ENCODE assay signal across 16 mouse cellular contexts in the genomic region with DNA sequence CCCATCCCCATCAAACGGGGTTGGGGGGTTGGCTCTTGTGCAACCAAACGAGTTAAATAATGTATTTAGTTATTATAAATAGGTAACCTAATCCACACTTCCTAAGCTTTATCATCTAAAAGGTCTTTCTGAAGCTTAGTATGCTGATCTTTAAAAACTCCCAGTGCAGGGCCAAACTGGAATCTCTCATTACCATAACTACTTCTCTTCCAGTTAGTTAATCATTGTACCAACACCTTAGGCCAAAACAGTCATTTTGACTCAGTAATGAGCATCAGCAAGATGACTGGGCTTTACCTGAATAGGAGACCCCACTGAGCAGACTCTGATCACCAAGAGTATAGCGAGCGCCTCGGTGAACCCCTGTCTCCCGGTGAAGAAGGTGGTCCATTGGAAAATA. TPM values are rescaled to one million over a fixed set of nuclear protein-coding genes. Genes with fewer than 3 reads are reported as not detected.
DNase-seq lines count a peak whose midpoint lies in the region; ATAC-seq and TF ChIP-seq lines count a peak whose summit lies in the region.
"Had no signal": no experiment of that assay in that cellular context is flagged by ENCODE, and none has a peak within 500 bp of the region (broad histone marks: within the 10 kb centered on the region; RNA-seq: fewer than 3 reads in every experiment).

No protein-coding gene starts in this region.

- TF ChIP-seq CTCF in lung, embryonic 14.5 days (IDR thresholded peaks at IDR 0.05; ENCODE audit: low read depth): no peak
- TF ChIP-seq CTCF in forebrain, postnatal 0 days (IDR thresholded peaks at IDR 0.05; ENCODE audit: low read depth): no peak

- DNase-seq in heart, postnatal 25 days (ENCODE audit: low spot score): no peak
- no peak for DNase-seq in lung, embryonic 14.5 days
- no peak for DNase-seq in lung, postnatal 36 days
- DNase-seq in forebrain, postnatal 0 days: no peak
- DNase-seq: cerebellum, adult 11 months; cerebellum, postnatal 36 days; spleen, adult 18-20 months had no signal

- ATAC-seq in heart, embryonic 14.5 days (ENCODE audit: insufficient number of reproducible peaks, insufficient read depth, low FRiP score, low read depth): no peak
- no peak for ATAC-seq in lung, embryonic 14.5 days (ENCODE audit: insufficient read depth)
- ATAC-seq in embryonic facial prominence, embryonic 15.5 days (ENCODE audit: insufficient number of reproducible peaks, low FRiP score, low TSS enrichment, low read depth): no peak
- ATAC-seq in stomach, embryonic 16.5 days (ENCODE audit: insufficient read depth, low FRiP score): no peak
- no peak for ATAC-seq in forebrain, postnatal 0 days

- peak overlapping the region; percentile 47; the same call in 1 of the 2 replicates for H3K9ac ChIP-seq in heart, embryonic 14.5 days (ENCODE audit: low read length)
- no peak overlapping the region for H3K9ac ChIP-seq in lung, embryonic 14.5 days
- no peak overlapping the region for H3K9ac ChIP-seq in embryonic facial prominence, embryonic 15.5 days
- H3K9ac ChIP-seq in stomach, embryonic 16.5 days (ENCODE audit: low read length): no peak overlapping the region
- H3K9ac ChIP-seq in forebrain, postnatal 0 days: no peak overlapping the region
- H3K9ac ChIP-seq: embryonic facial prominence, embryonic 12.5 days; forebrain, embryonic 12.5 days; liver, embryonic 14.5 days; neural tube, embryonic 15.5 days had no signal

- intact Hi-C loops in heart, postnatal 25 days (cut with DNase I): no loop called here

- H3K4me2 ChIP-seq in heart, embryonic 14.5 days (ENCODE audit: low read length): peak overlapping the region; percentile 66
- H3K4me2 ChIP-seq in lung, embryonic 14.5 days: peak overlapping the region; percentile 55
- peak overlapping the region; percentile 45; the same call in 1 of the 2 replicates for H3K4me2 ChIP-seq in embryonic facial prominence, embryonic 15.5 days (replicated peaks)
- H3K4me2 ChIP-seq in stomach, embryonic 16.5 days (ENCODE audit: low read depth, low read length): peak overlapping the region; percentile 52
- H3K4me2 ChIP-seq in forebrain, postnatal 0 days (ENCODE audit: low read depth): no peak overlapping the region
- H3K4me2 ChIP-seq: forebrain, embryonic 12.5 days; neural tube, embryonic 15.5 days had no signal

- no peaks in the 10 kb centered on the region for H3K36me3 ChIP-seq in heart, embryonic 14.5 days (ENCODE audit: control insufficient read depth, insufficient read depth, low read length)
- H3K36me3 ChIP-seq in lung, embryonic 14.5 days (ENCODE audit: insufficient read depth): no peaks in the 10 kb centered on the region
- H3K36me3 ChIP-seq in embryonic facial prominence, embryonic 15.5 days: no peaks in the 10 kb centered on the region
- H3K36me3 ChIP-seq in stomach, embryonic 16.5 days (ENCODE audit: control insufficient read depth, insufficient read depth, low read length): no peaks in the 10 kb centered on the region
- no peaks in the 10 kb centered on the region for H3K36me3 ChIP-seq in forebrain, postnatal 0 days (ENCODE audit: insufficient read depth)
- H3K36me3 ChIP-seq: embryonic facial prominence, embryonic 12.5 days; forebrain, embryonic 12.5 days; limb, embryonic 10.5 days; neural tube, embryonic 15.5 days had no signal

- peaks cover 14 to 20% of the 10 kb centered on the region in 2 experiments for H3K4me1 ChIP-seq in heart, embryonic 14.5 days (ENCODE audit: control insufficient read depth in 2 of 2, insufficient read depth in 2 of 2, low read length in 2 of 2)
- no peaks in the 10 kb centered on the region for H3K4me1 ChIP-seq in lung, embryonic 14.5 days (ENCODE audit: insufficient read depth)
- peaks cover 19% of the 10 kb centered on the region for H3K4me1 ChIP-seq in embryonic facial prominence, embryonic 15.5 days
- H3K4me1 ChIP-seq in stomach, embryonic 16.5 days (ENCODE audit: control insufficient read depth, insufficient read depth, low read length): peaks cover 13% of the 10 kb centered on the region
- H3K4me1 ChIP-seq in forebrain, postnatal 0 days (ENCODE audit: insufficient read depth): 0 out of 2 replicates have a peak, but pooled peaks cover 4% of the 10 kb centered on the region

- WGBS in heart, embryonic 14.5 days: 84% methylated on average over 6 of the region's 6 CpGs
- 73% methylated on average over 6 of the region's 6 CpGs for WGBS in lung, embryonic 14.5 days
- WGBS in embryonic facial prominence, embryonic 15.5 days: 75% methylated on average over 6 of the region's 6 CpGs
- 72% methylated on average over 6 of the region's 6 CpGs for WGBS in stomach, embryonic 16.5 days
- 84% methylated on average over 6 of the region's 6 CpGs for WGBS in forebrain, postnatal 0 days

- no peaks in the 10 kb centered on the region for H3K27me3 ChIP-seq in heart, embryonic 14.5 days (ENCODE audit: control insufficient read depth, insufficient read depth, low read length)
- no peaks in the 10 kb centered on the region for H3K27me3 ChIP-seq in lung, embryonic 14.5 days (ENCODE audit: insufficient read depth, low read length)
- H3K27me3 ChIP-seq in embryonic facial prominence, embryonic 15.5 days: no peaks in the 10 kb centered on the region
- no peaks in the 10 kb centered on the region for H3K27me3 ChIP-seq in stomach, embryonic 16.5 days (ENCODE audit: control insufficient read depth, insufficient read depth, low read length)
- H3K27me3 ChIP-seq in forebrain, postnatal 0 days (ENCODE audit: insufficient read depth, low read length): no peaks in the 10 kb centered on the region
- H3K27me3 ChIP-seq: embryonic facial prominence, embryonic 12.5 days; forebrain, embryonic 12.5 days; megakaryocyte, embryonic 14.5 days; neural tube, embryonic 15.5 days had no signal

- H3K4me3 ChIP-seq in heart, embryonic 14.5 days (ENCODE audit: control insufficient read depth in 1 of 2, insufficient read depth in 1 of 2, low read depth in 1 of 2, low read length in 2 of 2): peak overlapping the region; percentile 27 to 34; a peak in 3 of 4 replicates
- H3K4me3 ChIP-seq in lung, embryonic 14.5 days (ENCODE audit: low read depth, low read length): no peak overlapping the region
- 0 out of 2 replicates have a peak overlapping the region, but pooled peaks have one; percentile 22 for H3K4me3 ChIP-seq in embryonic facial prominence, embryonic 15.5 days (replicated peaks)
- H3K4me3 ChIP-seq in stomach, embryonic 16.5 days (replicated peaks; ENCODE audit: low read length): 0 out of 2 replicates have a peak overlapping the region, but pooled peaks have one; percentile 27
- H3K4me3 ChIP-seq in forebrain, postnatal 0 days (ENCODE audit: low read depth, low read length): no peak overlapping the region
- H3K4me3 ChIP-seq: forebrain, embryonic 12.5 days; limb, embryonic 10.5 days; megakaryocyte, embryonic 14.5 days; neural tube, embryonic 15.5 days had no signal

- H3K9me3 ChIP-seq in heart, embryonic 14.5 days (ENCODE audit: control insufficient read depth, low read length): no peaks in the 10 kb centered on the region
- H3K9me3 ChIP-seq in lung, embryonic 14.5 days (ENCODE audit: low read depth, low read length): no peaks in the 10 kb centered on the region
- no peaks in the 10 kb centered on the region for H3K9me3 ChIP-seq in embryonic facial prominence, embryonic 15.5 days (replicated peaks)
- no peaks in the 10 kb centered on the region for H3K9me3 ChIP-seq in stomach, embryonic 16.5 days (replicated peaks; ENCODE audit: control insufficient read depth, low read length)
- H3K9me3 ChIP-seq in forebrain, postnatal 0 days (ENCODE audit: low read length): no peaks in the 10 kb centered on the region
- H3K9me3 ChIP-seq: embryonic facial prominence, embryonic 12.5 days; forebrain, embryonic 12.5 days; limb, embryonic 10.5 days; megakaryocyte, embryonic 14.5 days; neural tube, embryonic 15.5 days had no signal

- peak overlapping the region; percentile 57 to 69; a peak in 3 of 4 replicates for H3K27ac ChIP-seq in heart, embryonic 14.5 days (replicated peaks in 1 of 2; ENCODE audit: control insufficient read depth in 1 of 2, insufficient read depth in 1 of 2, low read depth in 2 of 2, low read length in 2 of 2)
- no peak overlapping the region for H3K27ac ChIP-seq in lung, embryonic 14.5 days (ENCODE audit: low read depth)
- H3K27ac ChIP-seq in embryonic facial prominence, embryonic 15.5 days (replicated peaks): no peak overlapping the region
- no peak overlapping the region for H3K27ac ChIP-seq in stomach, embryonic 16.5 days (ENCODE audit: low read length)
- H3K27ac ChIP-seq in forebrain, postnatal 0 days (ENCODE audit: low read depth, low read length): no peak overlapping the region
- H3K27ac ChIP-seq: embryonic facial prominence, embryonic 12.5 days; forebrain, embryonic 12.5 days; limb, embryonic 10.5 days; liver, embryonic 14.5 days; neural tube, embryonic 15.5 days had no signal

RNA-seq across cellular contexts. Expression of a gene that starts 4.7 kb away (rescaled TPM):
- 13.5 and 14.7 TPM in 2 replicates for polyA plus RNA-seq in heart, embryonic 14.5 days (2014; fragmentation: Nextera tagmentation; extraction: Ambion mirVana)
- 10 to 100 TPM; 25.0 to 28.2 TPM for total RNA-seq in heart, postnatal 25 days (2021)
- polyA plus RNA-seq in lung, embryonic 14.5 days (2014; fragmentation: Nextera tagmentation; extraction: Ambion mirVana): 16.6 and 17.1 TPM in 2 replicates
- 11.9 and 12.0 TPM in 2 replicates for polyA plus RNA-seq in embryonic facial prominence, embryonic 15.5 days (2015; fragmentation: Nextera tagmentation; extraction: Ambion mirVana)
- polyA plus RNA-seq in stomach, embryonic 16.5 days (2015; fragmentation: Nextera tagmentation; extraction: Ambion mirVana): 7.2 and 8.0 TPM in 2 replicates
- total RNA-seq in forebrain, postnatal 0 days (2014; rRNA removed): 7.8 and 8.4 TPM in 2 replicates
- polyA plus RNA-seq in forebrain, postnatal 0 days (2015; fragmentation: Nextera tagmentation; extraction: Ambion mirVana): 3.1 and 4.7 TPM in 2 replicates

Comparison
In these comparisons a context has a peak if more than half of its experiments do, and no peak if none do; other contexts are left out.
1. H3K27ac ChIP-seq: peak in heart, embryonic 14.5 days (2 of 2); none in lung, embryonic 14.5 days (single experiment), embryonic facial prominence, embryonic 15.5 days (single experiment), stomach, embryonic 16.5 days (single experiment) and forebrain, postnatal 0 days (single experiment).
2. H3K4me3 ChIP-seq: peak in heart, embryonic 14.5 days (2 of 2), embryonic facial prominence, embryonic 15.5 days (single experiment) and stomach, embryonic 16.5 days (single experiment); none in lung, embryonic 14.5 days (single experiment) and forebrain, postnatal 0 days (single experiment).